Comparison of ENCODE assay signal across 18 mouse cellular contexts in the genomic region with DNA sequence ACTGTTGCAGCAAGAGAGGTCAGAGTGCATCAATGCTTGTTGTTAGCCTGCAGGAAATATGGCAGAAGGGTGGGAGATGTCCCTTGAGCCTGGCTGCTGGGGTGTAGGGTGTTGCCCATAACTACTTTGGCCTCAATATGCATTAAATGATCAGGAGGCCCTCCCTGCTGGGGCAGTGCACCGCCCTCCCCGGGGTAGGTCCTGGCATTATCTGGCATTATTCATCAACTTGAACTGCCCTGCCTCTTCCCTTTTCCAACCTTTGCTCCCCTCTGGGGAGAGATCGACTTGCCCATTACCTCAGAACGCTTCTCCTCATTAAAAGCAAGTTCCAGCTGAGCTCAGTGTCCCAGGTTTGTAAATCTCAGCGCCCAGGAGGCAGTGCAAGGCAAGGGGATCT. TPM values are rescaled to one million over a fixed set of nuclear protein-coding genes. Genes with fewer than 3 reads are reported as not detected.
"Had no signal": no experiment of that assay in that cellular context is flagged by ENCODE, and none has a peak within 500 bp of the region (broad histone marks: within the 10 kb centered on the region; RNA-seq: fewer than 3 reads in every experiment).

No protein-coding gene starts in this region.

- H3K9me3 ChIP-seq: limb, embryonic 15.5 days; liver, embryonic 12.5 days; midbrain, embryonic 10.5 days; midbrain, embryonic 15.5 days; neural tube, embryonic 13.5 days had no signal

- H3K27me3 ChIP-seq: limb, embryonic 15.5 days; midbrain, embryonic 15.5 days; neural tube, embryonic 13.5 days had no signal

- DNase-seq: layer of hippocampus, adult 9-11 months; layer of hippocampus, postnatal 36 days; lung, embryonic 14.5 days; lung, postnatal 10 days; lung, postnatal 4 days; retina, postnatal 1 day; right cerebral cortex, postnatal 14 days; thymus, postnatal 14 days had no signal

- H3K36me3 ChIP-seq: limb, embryonic 15.5 days; liver, embryonic 12.5 days; midbrain, embryonic 10.5 days; midbrain, embryonic 15.5 days; neural tube, embryonic 13.5 days had no signal

- H3K4me3 ChIP-seq: limb, embryonic 15.5 days; liver, embryonic 12.5 days; midbrain, embryonic 10.5 days; midbrain, embryonic 15.5 days; neural tube, embryonic 13.5 days had no signal

- H3K4me1 ChIP-seq: limb, embryonic 15.5 days; liver, embryonic 12.5 days; midbrain, embryonic 15.5 days; neural tube, embryonic 13.5 days had no signal

- ATAC-seq: hindbrain, embryonic 16.5 days; inflammation-experienced regulatory T-cells, adult 6 months; liver, embryonic 12.5 days; midbrain, embryonic 15.5 days had no signal

- H3K4me2 ChIP-seq: limb, embryonic 15.5 days; liver, embryonic 12.5 days; lung, embryonic 14.5 days; midbrain, embryonic 15.5 days; neural tube, embryonic 13.5 days had no signal

- H3K27ac ChIP-seq: limb, embryonic 15.5 days; liver, embryonic 12.5 days; midbrain, embryonic 10.5 days; midbrain, embryonic 15.5 days; neural tube, embryonic 13.5 days had no signal

- H3K9ac ChIP-seq: limb, embryonic 15.5 days; liver, embryonic 12.5 days; lung, embryonic 14.5 days; midbrain, embryonic 15.5 days; neural tube, embryonic 13.5 days had no signal

RNA-seq across cellular contexts. Expression of a gene that starts 6.5 kb away (rescaled TPM):
- polyA plus RNA-seq: hindbrain, embryonic 16.5 days; inflammation-experienced regulatory T-cells, adult 6 months; limb, embryonic 11.5 days; limb, embryonic 15.5 days; liver, embryonic 12.5 days; liver, embryonic 16.5 days; lung, embryonic 14.5 days; midbrain, embryonic 10.5 days; midbrain, embryonic 15.5 days; neural tube, embryonic 13.5 days; stomach, embryonic 16.5 days had no signal
